Mouse (Mus musculus): Measurements from ENCODE around the gene Crtap.

The Crtap gene

DNA sequence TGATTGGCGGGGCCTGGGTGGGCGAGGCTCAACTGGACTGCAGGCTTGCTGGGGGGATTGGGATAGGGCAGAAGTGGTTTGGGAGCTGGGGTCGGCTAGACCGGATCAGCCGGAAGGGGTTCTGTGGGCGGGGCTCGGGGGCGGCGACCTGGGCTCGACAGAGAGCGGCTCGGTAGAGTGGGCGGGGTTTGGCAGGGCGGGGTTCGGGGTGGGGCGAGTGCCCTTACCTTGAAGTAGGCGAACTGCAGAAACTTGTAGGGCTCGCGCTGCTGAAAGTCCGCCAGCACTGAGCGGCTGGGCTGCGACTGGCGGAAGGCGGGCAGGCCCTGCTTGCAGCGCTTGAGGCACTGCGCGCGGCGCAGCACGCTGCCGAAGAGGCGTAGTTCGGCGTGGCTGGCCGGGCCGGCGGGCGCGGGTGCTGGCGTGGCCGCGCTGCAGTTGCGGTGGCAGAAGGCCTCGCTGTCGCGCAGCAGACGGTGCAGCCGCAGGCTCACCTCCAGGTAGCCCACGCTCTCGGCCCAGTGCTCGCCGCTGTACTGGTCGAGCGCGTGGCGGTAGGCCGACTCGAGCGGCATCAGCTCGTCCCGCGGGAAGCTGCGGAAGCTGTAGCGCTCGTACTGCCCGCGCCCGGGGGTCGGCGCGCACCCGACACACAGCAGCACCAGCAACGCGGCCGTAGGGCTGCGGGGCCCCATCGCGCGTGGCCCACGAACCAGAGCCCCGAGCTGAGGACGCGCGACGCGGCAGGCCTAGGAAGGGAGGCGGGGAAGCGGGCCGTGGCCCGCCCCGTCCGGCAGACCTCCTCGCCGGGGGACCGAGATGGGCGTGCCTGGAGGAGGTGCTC is at the start of gene Crtap:
Crtap (minus strand) TSS at position 771 of the 844 bp plus-strand sequence.
- peak; percentile 46 for DNase-seq (ENCODE audit: low spot score)

DNA sequence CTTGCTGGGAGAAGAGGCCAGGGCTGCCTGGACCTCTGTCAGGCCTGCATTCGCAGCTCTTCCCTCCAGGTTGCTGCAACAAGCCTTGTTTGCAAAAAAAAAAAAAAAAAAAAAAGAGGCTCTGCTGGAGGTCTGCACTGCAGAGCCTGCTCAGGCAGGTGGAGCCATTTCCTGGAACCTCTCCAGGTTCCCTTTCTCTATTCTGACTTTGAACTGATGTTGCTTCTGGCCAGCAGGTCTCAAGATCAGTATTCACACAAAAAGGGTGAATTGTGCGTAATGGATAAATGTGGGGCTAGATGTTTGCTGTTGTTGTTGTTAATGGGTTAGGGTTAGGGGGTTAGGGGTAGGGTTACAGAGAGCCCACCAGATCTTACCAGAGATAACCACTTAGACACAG is 45.2 kb upstream of the Crtap start:
- no peak for DNase-seq (ENCODE audit: low spot score)

DNA sequence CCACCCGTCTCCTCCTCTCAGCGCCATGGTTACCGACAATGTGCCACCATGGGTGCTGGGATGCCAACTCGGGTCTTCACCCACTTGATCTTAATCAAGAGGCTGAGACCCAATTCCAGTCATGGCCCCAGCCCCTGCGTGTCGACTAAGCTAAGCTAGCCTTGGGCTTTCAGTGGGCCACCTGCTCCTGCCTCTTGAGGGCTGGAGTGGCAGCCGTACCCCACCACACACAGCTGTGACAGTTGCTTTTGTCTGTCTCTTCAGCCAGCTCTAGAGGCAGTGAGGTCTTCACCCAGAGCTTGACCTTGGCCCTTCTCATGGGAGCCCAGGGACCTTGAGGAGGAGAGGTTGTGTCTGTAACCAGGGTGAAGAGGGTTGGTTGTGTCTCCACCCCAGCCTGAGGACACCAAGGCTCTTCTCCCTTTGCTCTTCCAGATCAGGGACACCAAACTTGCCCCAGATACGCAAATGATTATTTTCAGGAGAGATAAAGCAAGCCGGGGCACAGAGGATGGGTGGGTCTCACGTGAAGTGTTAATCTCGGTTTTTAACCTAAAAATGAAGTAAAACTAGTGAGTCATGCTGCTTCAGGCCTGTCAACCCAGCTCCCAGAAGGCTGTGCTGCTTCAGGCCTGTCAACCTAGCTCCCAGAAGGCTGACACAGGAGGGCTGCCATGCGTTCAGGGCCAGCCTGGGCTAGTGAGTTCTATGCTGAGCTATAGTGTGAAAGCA is 37.8 kb upstream of the Crtap start:
- no peak for DNase-seq (ENCODE audit: low spot score)

DNA sequence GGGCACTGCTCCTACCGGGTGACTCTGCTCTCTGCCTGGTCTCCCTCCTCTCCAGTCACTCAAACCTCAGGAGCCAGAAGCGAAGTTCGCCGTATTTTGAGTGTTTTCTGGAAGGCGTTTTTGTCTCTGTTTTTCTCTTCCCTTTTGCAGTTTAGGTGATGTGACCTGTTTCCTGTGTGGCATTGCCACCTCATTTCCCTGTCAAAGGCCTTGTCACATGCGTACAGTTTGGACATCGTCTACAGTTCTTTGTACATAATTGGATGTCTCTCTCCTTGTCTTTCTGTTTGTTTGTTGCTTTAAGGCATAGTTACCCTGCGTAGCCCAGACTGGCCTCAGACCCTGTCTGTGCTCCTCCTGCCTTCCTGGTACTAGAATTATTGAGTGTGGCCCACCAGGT is 37.0 kb upstream of the Crtap start:
- DNase-seq (ENCODE audit: low spot score), result no peak

DNA sequence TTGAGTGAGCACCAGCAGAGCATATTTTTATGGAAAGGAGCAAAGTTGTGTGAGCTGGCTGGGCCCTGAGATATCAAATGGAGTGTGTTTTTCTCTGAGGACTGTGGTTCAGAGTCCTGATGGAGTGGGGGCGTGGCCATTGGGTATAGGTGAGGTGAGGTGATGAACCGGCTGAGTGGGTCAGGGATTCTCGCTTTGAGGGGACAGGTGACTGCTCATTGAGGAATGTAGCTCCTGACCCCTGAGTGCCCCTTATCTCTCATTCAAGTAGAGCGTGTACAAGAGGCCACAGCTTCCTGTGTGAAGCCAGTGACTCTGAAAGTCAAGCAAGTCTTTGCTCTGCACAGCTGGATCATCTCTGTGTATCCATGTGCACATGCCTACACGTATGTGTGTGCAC is 35.7 kb upstream of the Crtap start:
- DNase-seq (ENCODE audit: low spot score), result no peak

DNA sequence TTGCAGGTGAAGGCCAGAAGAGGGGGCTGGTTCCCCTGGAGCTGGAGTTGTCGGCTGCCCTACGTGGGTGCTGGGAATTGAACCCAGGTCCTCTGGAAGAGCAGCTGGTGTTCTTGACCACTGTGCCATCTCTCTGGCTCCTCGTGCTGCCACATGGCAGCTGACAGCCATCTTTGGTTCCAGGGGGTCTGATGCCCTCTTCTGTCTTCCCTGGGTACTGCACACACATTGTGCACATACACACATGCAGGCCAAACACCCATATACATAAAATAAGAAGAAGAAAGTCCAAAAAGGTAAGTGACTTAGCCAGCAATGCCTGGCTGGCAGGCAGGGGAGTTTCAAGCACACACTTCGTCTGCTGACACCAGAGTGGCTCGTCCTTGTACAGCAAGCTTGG is 35.1 kb upstream of the Crtap start:
- DNase-seq (ENCODE audit: low spot score), result no peak

DNA sequence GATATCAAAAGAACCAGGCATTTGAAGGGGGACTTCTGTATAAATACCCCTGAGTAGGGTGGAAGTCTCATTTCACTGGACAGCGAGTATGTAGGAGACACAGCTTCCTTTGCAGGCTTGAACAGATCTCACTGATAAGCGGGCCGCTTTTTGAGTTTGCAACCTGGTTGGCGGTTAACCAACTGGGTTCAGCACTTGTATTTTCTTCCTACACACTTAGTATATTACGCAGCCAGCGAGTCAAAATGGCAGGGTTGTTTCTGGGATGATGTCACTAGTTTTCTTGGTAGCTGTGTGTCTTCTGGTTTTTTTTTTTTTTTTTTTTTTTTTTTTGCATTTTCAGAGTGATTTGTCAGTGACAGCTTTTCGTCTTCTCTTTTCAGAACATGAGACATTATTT is 31.3 kb upstream of the Crtap start:
- DNase-seq (ENCODE audit: low spot score), result no peak

DNA sequence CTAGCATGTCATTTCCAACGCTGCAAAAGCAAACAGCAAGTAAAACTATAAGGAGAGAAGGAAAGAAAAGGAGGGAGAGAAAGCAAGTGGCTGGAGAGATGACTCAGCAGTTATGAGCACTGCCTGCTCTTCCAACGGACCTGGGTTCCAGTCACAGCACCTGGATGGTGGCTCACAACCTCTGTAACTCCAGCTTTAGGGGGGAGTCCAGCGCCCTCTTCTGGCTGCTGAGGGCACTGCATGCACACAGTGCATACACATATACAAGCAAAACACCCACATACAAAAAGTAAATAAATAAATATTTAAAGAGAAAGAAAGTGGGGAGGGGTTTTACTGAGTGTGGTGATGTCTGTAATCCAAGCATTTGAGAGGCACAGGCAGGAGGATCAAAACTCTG is 30.6 kb upstream of the Crtap start:
- DNase-seq (ENCODE audit: low spot score), result no peak

DNA sequence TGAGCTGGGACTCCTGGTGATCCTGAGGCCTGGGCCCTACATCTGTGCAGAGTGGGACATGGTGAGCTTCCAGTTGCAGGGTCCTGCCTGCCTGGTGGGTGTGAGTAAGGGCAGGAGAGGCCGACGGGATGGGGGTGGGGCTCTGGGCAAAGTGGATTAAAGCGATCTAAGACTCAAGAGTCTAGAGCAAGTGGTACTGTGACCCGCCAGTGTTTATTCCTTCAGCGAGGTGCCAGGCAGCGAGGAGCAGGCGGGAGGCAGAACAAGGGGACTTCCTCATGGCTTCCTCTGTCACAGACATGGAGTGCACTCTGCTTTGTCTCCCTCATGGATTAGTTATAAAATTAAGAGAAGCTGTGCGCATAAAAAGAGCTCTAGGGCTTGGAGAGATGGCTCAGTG is 30.0 kb upstream of the Crtap start:
- no peak for DNase-seq (ENCODE audit: low spot score)

DNA sequence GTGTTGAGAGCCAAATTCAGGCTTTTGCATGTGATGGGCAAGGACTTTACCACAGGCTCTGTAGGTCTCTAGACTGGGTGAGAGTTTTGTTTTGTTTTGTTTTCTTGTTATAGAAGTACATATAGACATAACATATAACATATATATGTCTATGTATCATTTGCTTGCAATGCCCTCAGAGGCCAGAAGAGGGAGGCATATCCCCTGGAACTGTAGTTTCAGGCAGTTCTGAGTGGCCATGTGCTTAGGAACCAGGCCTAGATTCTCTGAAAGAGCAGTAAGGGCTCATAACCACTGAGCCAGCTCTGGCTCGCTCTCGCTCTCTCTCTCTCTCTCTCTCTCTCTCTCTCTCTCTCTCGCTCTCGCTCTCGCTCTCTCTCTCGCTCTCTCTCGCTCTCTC is 27.7 kb upstream of the Crtap start:
- DNase-seq (ENCODE audit: low spot score), result no peak

DNA sequence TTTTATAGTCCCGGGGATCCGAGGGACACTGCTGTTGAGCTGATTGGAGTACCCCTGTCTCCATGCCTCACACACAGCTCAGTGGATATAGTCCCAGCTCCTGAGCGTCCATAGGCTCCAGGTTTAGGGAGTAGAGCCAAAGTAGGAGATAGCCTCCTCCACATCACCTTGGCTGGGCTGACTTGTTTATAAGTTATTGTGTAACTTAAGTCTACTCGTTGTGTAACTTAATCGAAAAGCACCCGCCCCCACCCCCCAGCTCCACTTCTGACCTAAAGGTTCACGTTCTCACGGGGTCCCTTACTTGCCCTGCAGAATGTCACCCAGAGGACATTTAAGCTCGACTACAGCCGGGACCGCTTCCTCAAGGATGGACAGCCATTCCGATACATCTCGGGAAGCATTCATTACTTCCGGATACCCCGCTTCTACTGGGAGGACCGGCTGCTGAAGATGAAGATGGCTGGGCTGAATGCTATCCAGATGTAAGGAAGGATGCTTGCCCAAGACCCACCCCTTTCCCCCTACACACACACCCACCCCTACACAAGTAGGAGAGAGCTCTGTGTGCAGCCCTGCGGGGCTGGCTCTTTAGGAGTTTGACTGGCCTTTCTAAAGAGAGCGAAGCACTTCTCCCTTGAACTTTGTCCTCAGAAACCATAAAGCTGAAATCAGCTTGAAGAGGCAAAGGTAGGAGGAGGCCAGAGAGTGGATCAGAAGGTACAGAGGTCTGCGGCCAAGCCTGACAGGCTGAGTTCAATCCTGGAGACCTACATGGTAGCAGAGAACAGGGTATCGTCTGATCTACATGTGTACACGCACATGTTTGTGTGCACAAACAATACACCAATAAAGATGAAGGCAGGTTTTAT is 26.4 kb upstream of the Crtap start:
- DNase-seq (ENCODE audit: low spot score), result no peak

DNA sequence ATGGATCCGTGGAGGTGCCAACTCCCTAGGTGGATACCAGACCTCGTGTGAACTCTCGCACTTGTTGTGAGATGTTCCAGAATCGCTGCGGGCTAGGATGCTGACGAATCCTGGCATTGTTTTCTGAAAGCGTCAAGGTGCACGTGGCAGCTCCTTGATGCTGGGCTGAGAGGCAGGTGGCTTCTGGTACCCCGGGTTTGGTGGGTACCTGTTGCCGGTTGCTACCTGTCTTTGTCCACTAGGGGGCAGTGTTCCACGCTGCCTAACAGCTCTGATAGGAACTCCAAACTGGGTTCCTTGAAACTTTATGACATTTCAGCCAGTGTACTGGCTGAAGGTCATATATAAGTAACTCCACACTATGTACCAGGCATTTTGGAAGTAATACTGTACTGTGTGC is 25.2 kb upstream of the Crtap start:
- DNase-seq (ENCODE audit: low spot score), result no peak

DNA sequence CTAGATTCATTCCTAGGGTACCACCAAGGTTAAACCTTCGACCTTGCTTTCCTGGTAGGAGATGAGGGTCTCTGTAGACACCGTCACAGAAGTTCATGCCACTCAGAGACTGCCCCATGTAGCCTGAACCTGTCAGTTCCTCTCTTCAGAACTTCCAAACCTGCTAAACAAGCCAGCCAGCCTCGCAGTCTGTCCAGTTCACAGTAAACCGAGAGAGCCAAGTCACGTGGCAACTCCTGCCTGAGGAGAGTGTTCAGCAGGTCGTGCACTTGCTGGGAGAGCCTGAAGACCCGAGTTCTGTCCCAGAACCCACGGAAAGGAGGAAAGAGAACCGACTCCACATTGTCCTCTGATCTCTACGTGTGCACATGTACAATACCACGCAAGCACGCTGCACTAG is 23.4 kb upstream of the Crtap start:
- DNase-seq (ENCODE audit: low spot score), result no peak

DNA sequence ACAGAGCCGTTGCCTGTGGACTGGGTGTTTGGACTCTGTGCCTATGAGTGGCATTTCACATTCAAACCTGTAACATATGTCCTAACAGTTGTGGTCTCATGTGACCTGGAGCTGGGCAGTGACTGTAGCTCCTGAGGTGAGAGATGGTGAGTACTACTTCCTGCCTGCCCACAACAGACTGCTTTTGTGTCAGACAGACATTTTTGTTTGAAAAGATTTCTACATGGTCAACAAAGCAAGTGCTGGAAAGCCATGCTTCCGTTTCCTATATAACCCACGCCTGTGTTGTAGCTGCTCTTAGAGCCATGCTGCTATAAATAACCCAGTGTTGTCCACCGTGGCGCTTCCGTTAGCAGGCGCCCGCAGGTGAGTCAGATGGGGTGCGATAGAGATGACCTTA is 21.9 kb upstream of the Crtap start:
- no peak for DNase-seq (ENCODE audit: low spot score)

DNA sequence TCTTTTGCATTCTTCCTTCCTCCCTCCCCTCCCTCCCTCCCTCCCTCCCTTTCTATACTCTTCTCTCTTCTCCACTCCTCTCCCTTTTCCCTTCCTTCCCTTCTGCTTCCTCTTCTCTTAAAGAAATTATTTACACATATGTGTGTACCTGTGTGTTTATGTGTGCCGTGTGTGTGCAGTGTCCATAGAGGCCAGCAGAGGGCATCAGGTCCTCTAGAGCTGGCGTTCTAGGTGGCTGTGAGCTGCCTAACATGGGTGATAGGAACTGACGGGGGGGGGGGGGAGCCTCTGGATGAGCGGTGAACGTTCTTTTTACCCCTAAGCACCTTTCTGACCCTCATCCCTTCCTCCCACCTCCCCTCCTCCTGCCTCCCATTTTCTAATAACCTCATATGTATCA is 20.8 kb upstream of the Crtap start:
- no peak for DNase-seq (ENCODE audit: low spot score)

DNA sequence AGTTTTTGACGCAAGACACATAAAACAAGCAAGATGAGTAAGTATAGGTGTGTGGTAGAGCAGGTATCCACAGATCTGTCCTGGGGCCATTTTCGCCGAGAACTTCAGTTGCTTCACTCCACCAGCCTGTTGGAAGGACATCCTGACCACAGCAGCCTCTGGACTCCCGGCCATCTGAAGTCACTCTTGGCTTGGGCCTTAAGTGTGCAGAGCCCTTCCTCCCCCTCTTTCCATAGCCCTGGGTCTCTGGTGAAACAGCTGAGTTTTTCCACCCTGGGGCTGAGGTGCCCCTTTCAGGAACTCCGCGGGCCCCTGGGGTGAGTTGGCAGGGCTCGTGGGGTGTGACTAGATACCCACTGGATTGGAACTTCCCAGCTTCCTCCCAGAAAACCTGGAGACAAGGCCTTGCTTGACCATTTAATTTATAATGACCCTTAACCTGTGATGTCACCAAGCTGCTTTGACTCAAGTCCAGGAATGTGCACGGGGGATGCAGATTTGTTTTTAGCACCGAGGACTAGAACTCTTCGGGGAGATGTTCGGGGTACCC is 19.9 kb upstream of the Crtap start:
- DNase-seq (ENCODE audit: low spot score), result no peak

DNA sequence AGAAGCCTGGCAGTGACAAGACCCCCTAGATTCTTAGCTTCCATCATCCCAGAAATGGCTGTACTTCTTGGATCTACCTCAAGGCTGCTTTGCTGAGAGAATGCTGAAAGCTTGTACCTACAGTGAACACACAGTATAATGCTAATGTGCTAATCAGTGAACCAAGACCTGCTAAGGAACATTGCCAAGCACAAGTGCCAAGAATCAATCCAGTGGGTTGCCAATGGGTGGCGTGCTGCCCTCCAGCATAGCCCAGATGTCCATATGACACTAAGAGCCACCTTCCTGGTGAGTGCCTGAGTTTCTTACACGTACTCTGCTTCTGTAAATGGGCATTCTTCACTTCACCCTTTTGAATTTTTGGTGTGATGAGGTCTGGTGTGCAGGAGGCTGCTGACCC is 17.2 kb upstream of the Crtap start:
- DNase-seq (ENCODE audit: low spot score), result no peak

DNA sequence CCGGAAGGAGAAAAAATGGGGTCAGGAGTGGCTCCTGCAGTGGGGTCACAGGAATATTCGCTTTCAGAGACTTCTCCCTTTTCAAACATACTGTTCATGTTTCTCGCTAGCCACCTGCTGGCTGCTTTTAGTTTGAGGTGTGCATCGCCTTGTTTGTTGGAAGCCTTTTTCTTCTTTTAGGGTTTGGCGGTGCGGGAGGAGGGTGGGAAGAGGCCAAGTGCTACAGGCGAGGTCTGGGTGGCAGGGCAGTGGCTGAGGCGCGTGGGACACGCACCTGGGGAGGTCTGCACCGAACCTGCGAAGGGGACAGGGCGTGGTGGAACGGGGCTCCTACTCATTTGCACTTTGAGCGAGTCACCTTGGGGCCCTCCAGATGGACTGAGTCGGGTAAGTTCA is 11.2 kb upstream of the Crtap start:
- DNase-seq (ENCODE audit: low spot score), result no peak

DNA sequence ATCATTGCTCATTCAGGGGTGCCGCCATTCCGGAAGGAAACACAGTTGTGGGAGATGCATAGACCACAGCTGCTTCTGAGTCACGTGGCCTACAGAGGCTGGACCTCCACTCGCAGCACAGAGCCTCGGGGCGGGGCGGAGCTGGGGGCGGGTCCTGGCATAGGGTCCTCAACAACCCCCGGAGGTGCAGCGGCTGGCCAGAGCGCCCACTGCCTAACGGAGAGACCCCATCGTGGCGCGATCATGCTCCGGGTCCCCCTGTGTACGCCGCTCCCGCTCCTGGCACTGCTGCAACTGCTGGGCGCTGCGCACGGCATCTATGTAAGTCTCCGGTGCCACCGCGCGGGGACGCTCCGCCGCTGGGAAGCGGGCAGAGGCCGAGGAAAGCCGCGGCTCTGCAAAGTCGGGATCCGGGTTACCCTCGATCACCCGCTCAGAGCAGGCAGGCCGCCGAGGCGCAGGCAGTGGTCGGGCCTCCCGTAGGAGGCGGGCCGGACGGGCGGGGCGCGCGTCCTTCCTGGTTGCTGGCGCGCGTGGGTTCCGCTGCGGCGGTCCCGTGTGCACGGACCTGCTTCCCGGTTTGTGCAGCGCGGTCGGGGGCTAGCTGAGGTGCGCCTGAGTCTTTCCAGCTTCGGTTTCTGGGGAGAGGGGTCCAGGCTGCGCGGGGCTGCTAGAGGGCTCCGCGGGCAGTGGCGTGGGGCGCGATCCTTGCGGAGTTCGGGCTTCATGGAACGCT is 10.6 kb upstream of the Crtap start, which contains the start of the genes Glb1 and Tmppe:
Glb1 (plus strand) TSS at position 128 of the 736 bp plus-strand sequence.
Tmppe (plus strand) TSS at position 157 of the 736 bp plus-strand sequence.
- peak; percentile 55 for DNase-seq (ENCODE audit: low spot score)

DNA sequence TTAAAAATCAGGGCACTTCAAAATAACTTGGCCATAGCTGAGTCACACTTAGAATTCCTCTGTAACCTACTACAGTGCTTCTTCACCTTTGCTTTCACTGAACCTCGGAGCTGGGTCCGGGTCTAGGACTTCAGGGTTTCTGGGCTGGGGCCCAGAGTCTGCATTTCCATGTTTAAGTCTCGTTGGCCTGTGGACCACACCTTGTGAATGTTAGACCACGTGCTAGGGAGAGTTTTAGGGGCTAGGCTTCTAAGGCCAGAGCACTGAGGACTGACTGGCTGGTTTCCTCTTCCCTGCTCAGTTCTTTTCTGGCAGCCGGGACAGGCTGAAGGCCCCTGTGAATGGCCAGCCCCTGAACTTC is 10.1 kb upstream of the Crtap start:
- DNase-seq (ENCODE audit: low spot score), result no peak

DNA sequence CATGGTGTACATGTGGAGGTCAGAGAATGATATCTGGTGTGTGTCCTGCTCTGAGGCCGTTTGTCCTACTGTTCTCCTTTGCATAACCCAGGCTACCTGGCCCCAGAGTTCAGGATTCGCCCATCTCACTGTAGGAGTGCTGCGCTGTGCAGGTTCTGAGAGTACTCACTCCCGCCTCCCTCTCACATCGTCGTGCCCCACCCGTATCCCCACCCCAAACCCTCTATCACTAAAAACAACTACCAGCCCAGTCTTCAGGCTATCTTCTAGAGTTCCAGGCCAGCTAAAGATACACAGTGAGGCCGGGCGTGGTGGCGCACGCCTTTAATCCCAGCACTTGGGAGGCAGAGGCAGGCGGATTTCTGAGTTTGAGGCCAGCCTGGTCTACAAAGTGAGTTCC is 9.2 kb upstream of the Crtap start:
- no peak for DNase-seq (ENCODE audit: low spot score)

DNA sequence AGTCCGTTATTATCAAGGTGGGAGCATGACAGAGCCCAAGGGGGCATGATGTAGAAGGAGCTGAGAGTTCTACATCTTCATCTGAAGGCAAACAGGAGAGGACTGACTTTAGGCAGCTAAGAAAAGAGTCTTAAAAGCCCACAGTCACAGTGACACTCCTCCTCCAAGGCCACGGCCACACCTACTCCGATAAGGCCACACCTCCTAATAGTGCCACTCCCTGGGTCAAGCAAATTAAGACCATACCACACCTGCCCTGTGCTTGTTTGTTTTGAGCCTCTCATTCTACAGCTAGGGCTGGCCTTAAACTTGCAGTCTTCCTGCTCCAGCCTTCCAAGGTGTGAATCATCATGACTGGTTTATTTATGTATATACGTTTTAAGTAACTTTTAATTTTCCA is 4.8 kb upstream of the Crtap start:
- DNase-seq (ENCODE audit: low spot score), result no peak

Measured in ovary, postnatal 10 days (tissue).